In the genomic region with DNA sequence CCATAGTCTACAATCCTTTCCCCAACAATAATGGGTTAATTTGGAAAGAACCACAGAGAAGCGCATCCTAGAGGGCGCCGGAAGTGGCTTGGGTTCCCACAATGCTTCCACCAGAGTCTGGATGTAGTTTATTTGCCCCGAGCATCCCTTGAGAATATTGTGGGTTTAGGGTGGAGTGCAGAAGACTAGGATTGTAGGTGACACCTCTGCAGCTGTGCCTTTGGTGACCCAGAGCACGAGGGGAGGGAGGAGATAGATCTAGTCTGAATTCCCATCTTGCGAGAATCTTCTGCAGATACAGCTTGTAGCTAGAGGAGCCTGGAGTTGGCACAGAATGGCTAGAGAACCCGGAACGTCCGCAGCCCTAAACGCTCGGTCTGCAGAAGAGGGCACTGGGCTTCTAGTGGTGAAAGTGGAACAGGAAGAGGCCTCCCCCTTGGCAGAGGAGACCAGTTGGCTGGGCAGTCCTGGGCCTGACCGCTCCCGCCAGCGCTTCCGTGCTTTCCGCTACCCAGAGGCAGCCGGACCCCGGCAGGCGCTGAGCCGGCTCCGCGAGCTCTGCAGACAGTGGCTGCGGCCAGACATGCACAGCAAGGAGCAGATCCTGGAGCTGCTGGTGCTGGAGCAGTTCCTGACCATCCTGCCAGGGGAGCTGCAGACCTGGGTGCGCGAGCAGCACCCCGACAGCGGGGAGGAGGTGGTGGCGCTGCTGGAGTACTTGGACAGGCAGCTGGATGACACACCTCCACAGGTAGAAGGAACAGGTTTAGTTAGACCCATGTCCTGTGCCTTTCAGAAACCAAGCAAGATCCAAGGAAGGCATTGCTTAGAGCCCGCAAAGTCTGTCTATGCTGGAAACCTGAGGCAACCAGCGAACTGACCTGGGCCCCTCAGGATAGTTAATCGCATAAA, we compare ENCODE assay signal across 8 mouse cellular contexts. TPM values are rescaled to one million over a fixed set of nuclear protein-coding genes. Genes with fewer than 3 reads are reported as not detected.
DNase-seq lines count a peak whose midpoint lies in the region; ATAC-seq and TF ChIP-seq lines count a peak whose summit lies in the region.
"Not testable (repeated sequence)": the region's sequence is repeated elsewhere in the genome, so short reads cannot be mapped to it uniquely, and the experiment has no call there.

A gene (plus strand): TSS at position 149 of the 912 bp plus-strand sequence.
A gene (minus strand): TSS at position 683 of the 912 bp plus-strand sequence.

- H3K36me3 ChIP-seq in hindbrain, embryonic 13.5 days; neural tube, embryonic 14.5 days (ENCODE audit: control insufficient read depth, insufficient read depth, low read length); thymus, adult 2 months (ENCODE audit: control insufficient read depth, insufficient read depth, low read length): not testable (repeated sequence)

- H3K4me3 ChIP-seq in gastrocnemius, adult 2 months: peak within 1 kb of the TSS; percentile 85
- peak within 1 kb of the TSS; percentile 55 for H3K4me3 ChIP-seq in hindbrain, embryonic 13.5 days
- H3K4me3 ChIP-seq in lung, adult 2 months (replicated peaks; ENCODE audit: extremely low read depth, low read depth, low read length): peak within 1 kb of the TSS; percentile 72
- peak within 1 kb of the TSS; percentile 63 for H3K4me3 ChIP-seq in neural tube, embryonic 14.5 days (ENCODE audit: low read depth, low read length)
- H3K4me3 ChIP-seq in thymus, adult 2 months (ENCODE audit: control insufficient read depth, insufficient read depth, low read length): peak within 1 kb of the TSS; percentile 17

- H3K9ac ChIP-seq in hindbrain, embryonic 13.5 days: peak within 1 kb of the TSS; percentile 82
- peak within 1 kb of the TSS; percentile 59 for H3K9ac ChIP-seq in neural tube, embryonic 14.5 days (replicated peaks; ENCODE audit: low read depth, low read length)

- not testable (repeated sequence) for H3K27me3 ChIP-seq in hindbrain, embryonic 13.5 days; neural tube, embryonic 14.5 days (ENCODE audit: control insufficient read depth, insufficient read depth, low read length); thymus, adult 2 months (ENCODE audit: control insufficient read depth, insufficient read depth, low read length)

- 5% methylated on average over 31 of the region's 31 CpGs for WGBS in hindbrain, embryonic 13.5 days
- WGBS in lung, adult 2 months: 4% methylated on average over 31 of the region's 31 CpGs
- WGBS in neural tube, embryonic 14.5 days: 6% methylated on average over 21 of the region's 31 CpGs
- 6% methylated on average over 30 of the region's 31 CpGs for WGBS in thymus, adult 2 months

- DNase-seq in adrenal gland, adult (ENCODE audit: inconsistent age in 2 of 2, low spot score in 1 of 2): peak; percentile 69 to 93
- peak; percentile 80 for DNase-seq in embryo, embryonic 10 days (ENCODE audit: low spot score)
- DNase-seq in gastrocnemius, adult 2 months: peak; percentile 65
- DNase-seq in layer of hippocampus, postnatal 10 days (ENCODE audit: low spot score in 2 of 2): peak; percentile 72 to 81
- peak; percentile 59 for DNase-seq in lung, adult 2 months
- DNase-seq in thymus, adult 2 months: peak; percentile 3

- ATAC-seq in hindbrain, embryonic 13.5 days (ENCODE audit: low FRiP score): peak; percentile 91
- peak; percentile 94 for ATAC-seq in neural tube, embryonic 14.5 days (ENCODE audit: low read depth)

- peak within 1 kb of the TSS; percentile 86 for H3K27ac ChIP-seq in gastrocnemius, adult 2 months
- H3K27ac ChIP-seq in hindbrain, embryonic 13.5 days: peak within 1 kb of the TSS; percentile 85
- H3K27ac ChIP-seq in neural tube, embryonic 14.5 days (ENCODE audit: low read depth, low read length): peak within 1 kb of the TSS; percentile 75
- not testable (repeated sequence) for H3K27ac ChIP-seq in thymus, adult 2 months (ENCODE audit: control insufficient read depth, insufficient read depth, low read length)

- H3K4me2 ChIP-seq in hindbrain, embryonic 13.5 days: peak within 1 kb of the TSS; percentile 70
- peak within 1 kb of the TSS; percentile 57 for H3K4me2 ChIP-seq in neural tube, embryonic 14.5 days (ENCODE audit: low read depth, low read length)

- not testable (repeated sequence) for TF ChIP-seq CTCF in gastrocnemius, adult 2 months (IDR thresholded peaks at IDR 0.05); lung, adult 2 months (IDR thresholded peaks at IDR 0.05; ENCODE audit: insufficient read depth, low read length); thymus, adult 2 months (IDR thresholded peaks at IDR 0.05; ENCODE audit: borderline replicate concordance, control insufficient read depth, extremely low read depth, insufficient read depth, low read length, poor library complexity)

- TF ChIP-seq POLR2A in lung, adult 2 months (IDR thresholded peaks at IDR 0.05; ENCODE audit: borderline replicate concordance, extremely low read depth, low read depth, low read length); thymus, adult 2 months (IDR thresholded peaks at IDR 0.05; ENCODE audit: control insufficient read depth, extremely low read depth, insufficient read depth, low read length, poor library complexity): not testable (repeated sequence)

- not testable (repeated sequence) for H3K9me3 ChIP-seq in hindbrain, embryonic 13.5 days; neural tube, embryonic 14.5 days (ENCODE audit: control insufficient read depth, low read length)

- H3K4me1 ChIP-seq in hindbrain, embryonic 13.5 days (replicated peaks): peaks cover 12% of the 10 kb centered on the region
- not testable (repeated sequence) for H3K4me1 ChIP-seq in lung, adult 2 months (ENCODE audit: control insufficient read depth, insufficient read depth, low read length); neural tube, embryonic 14.5 days (ENCODE audit: control insufficient read depth, insufficient read depth, low read length); thymus, adult 2 months (replicated peaks; ENCODE audit: control insufficient read depth, insufficient read depth, low read length)

- intact Hi-C loops in gastrocnemius, adult 2 months (cut with DNase I): loop anchor here (10.0 kb wide), 1 partner anchor 56 kb away; a partner anchor contains a TSS

RNA-seq across cellular contexts. Expression of the first gene that starts in this region (rescaled TPM):
- under 1 TPM; 0.38 to 0.50 TPM for total RNA-seq in gastrocnemius, adult 2 months (2021)
- polyA plus RNA-seq in hindbrain, embryonic 13.5 days (2015; fragmentation: Nextera tagmentation; extraction: Ambion mirVana): 9.9 and 10.0 TPM in 2 replicates
- 1 to 10 TPM; 6.6 to 7.9 TPM for total RNA-seq in layer of hippocampus, postnatal 10 days (2021)
- 1.2 and 1.7 TPM in 2 replicates for polyA plus RNA-seq in lung, adult 2 months (2012; rRNA removed)
- 10.5 and 11.3 TPM in 2 replicates for polyA plus RNA-seq in neural tube, embryonic 14.5 days (2014; fragmentation: Nextera tagmentation; extraction: Ambion mirVana)
- polyA plus RNA-seq in thymus, adult 2 months (2012; rRNA removed): 0.18 and 0.26 TPM in 2 replicates

RNA-seq across cellular contexts. Expression of the second gene that starts in this region (rescaled TPM):
- total RNA-seq in gastrocnemius, adult 2 months (2021): not detected
- polyA plus RNA-seq in hindbrain, embryonic 13.5 days (2015; fragmentation: Nextera tagmentation; extraction: Ambion mirVana): not detected in 2 replicates
- total RNA-seq in layer of hippocampus, postnatal 10 days (2021): not detected
- not detected in 2 replicates for polyA plus RNA-seq in lung, adult 2 months (2012; rRNA removed)
- polyA plus RNA-seq in neural tube, embryonic 14.5 days (2014; fragmentation: Nextera tagmentation; extraction: Ambion mirVana): not detected in 2 replicates
- not detected in 2 replicates for polyA plus RNA-seq in thymus, adult 2 months (2012; rRNA removed)

Comparison
In these comparisons a context has a peak if more than half of its experiments do, and no peak if none do; other contexts are left out.
1. RNA of the first gene that starts in this region (total RNA-seq): 6.6 to 7.9 TPM in layer of hippocampus, postnatal 10 days; 0.38 to 0.50 TPM in gastrocnemius, adult 2 months; every median in the first group is over 4 times any median in the second.
2. Peak in DNase-seq, H3K4me3 ChIP-seq and H3K27ac ChIP-seq in gastrocnemius, adult 2 months; RNA of the genes that start here not detected or under 1 TPM.
3. Peak in DNase-seq and H3K4me3 ChIP-seq in thymus, adult 2 months; RNA of the genes that start here not detected or under 1 TPM.
4. DNase-seq: peak in every context shown above with its lines; median percentile 81 in adrenal gland, adult; 80 in embryo, embryonic 10 days; 76 in layer of hippocampus, postnatal 10 days; 65 in gastrocnemius, adult 2 months; 59 in lung, adult 2 months; 3 in thymus, adult 2 months.
5. H3K4me3 ChIP-seq: peak in every context shown above with its lines; median percentile 85 in gastrocnemius, adult 2 months; 72 in lung, adult 2 months; 63 in neural tube, embryonic 14.5 days; 55 in hindbrain, embryonic 13.5 days; 17 in thymus, adult 2 months.